Mouse (Mus musculus) gastrocnemius, postnatal 36 days (tissue): ENCODE results near the gene Ppp1r14c. TPM values are rescaled to one million over a fixed set of nuclear protein-coding genes. Genes with fewer than 3 reads are reported as not detected.
"Not testable (repeated sequence)": the region's sequence is repeated elsewhere in the genome, so short reads cannot be mapped to it uniquely, and the experiment has no call there.

ENCODE experiments used
- DNase-seq, 2 experiments: peaks; one replicate each; pipeline ENCODE4 v3.0.0; 2022
- intact Hi-C: fragments of 180-260 bp; cut with DNase I; formaldehyde crosslinking; loops from one replicate; pipeline ENCODE4 v1.15.1; 2025
- total RNA-seq, 2 experiments: library from RNA; stranded (reverse); gene quantifications; 2 replicates each; pipeline ENCODE4 v1.2.3; 2021

The Ppp1r14c gene
- total RNA-seq, 2 experiments from 2014 or later: 72.2 to 87.7 TPM

DNA sequence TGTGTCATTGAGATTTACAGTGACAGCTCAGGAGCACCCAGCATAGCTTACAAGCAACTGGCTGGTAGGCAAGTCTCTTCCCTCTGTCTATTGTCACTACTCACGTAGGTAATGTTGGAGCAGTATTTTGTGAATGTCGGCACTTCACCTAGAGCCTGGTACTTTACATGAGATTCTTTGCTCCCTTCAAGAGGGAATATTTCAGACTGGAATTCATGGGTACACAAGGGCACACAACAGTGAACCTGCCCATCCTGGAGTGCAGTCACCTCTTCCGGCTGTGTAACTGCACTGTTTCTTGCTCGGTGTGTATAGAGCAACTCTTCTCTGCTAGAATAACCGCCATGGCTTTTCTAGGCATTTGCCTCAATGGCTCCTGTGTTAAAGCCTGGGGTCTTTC is 82.8 kb downstream of the Ppp1r14c start:
- intact Hi-C loops: no loop called here
- DNase-seq: no peak

DNA sequence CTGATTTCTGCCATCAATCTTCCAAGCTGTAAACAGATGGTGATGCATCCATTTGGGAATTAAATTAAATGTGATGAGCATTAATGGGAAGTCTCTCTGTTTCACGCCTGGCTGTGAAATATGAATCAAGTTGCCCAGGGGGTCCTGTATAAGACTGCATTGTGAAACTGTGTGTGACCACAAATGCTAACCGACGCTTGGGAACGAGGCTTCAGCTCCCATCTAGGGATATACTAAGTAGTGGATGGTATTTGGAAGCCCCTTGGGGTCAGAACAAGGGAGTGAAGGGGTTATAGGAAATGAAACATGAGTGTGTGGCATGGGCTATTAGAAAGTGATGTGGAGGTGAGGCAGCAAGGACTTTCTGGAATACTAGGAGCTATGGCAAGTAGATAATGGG is 86.1 kb downstream of the Ppp1r14c start:
- no peak for DNase-seq
- intact Hi-C loops: no loop called here

DNA sequence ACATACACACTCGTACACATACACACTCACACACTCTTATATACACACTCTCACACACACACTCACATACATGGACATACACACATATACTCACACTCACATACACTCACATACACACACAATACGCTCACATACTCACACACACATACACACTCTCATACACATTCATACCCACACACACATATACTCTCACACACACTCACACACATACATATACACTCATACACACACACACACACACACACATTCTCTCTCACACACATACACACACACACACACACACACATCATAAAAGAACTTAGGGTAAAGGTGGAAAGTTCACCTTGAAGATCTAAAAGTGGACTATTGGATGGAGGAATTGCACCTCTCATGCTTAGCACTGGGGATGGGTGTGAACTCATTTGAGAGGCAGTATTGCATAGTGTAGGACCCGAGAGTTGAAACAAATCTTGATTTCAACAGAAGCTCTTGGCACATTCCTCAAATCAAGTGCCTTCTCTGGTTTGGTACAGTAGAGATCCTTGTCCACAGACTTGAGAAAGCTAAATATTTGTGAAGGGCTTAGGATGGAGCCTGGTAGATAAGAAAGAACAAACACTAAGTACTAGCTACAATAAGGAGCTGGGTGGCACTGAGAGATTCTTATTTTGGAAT is 87.1 kb downstream of the Ppp1r14c start:
- no peak for DNase-seq
- intact Hi-C loops: no loop called here

DNA sequence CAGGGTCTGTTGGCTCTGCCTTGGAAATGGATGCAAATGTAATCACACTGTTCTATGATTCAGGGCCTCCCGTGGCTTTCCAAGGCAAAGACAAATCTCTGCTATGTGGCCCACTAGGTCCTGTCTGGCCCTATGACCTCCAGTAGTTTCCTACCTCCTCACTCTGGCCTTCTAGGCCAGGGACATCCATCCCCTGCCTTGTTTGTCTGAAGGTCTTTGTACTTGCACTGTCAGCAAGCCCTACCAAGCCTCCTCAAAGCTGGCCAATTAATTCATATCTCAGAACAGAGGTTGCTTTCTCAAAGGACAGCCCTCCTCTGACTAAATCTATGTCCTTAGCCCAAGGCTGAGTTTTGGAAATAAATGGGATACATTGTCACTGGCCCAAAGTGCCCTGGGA is 92.8 kb downstream of the Ppp1r14c start:
- DNase-seq: no peak
- intact Hi-C loops: no loop called here

DNA sequence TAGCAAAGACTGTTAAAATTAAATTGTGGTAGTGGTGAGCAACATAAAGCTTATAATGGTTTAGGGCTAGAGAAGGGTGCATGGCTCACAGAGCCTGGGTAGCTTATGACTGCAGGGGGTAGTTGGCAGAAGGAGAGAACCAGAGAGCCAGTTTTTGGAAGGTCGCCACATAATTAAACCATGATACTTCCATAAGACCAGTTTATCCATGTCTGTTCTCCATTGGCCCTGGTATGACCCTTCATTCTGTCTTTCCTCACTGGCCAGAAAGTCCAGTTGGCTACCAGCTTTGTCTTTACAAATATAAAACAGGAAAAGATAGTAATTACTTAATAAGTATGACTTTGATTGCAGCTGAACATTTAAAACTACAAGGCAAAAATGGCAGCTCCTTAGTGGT is 95.0 kb downstream of the Ppp1r14c start:
- intact Hi-C loops: no loop called here
- DNase-seq: no peak

DNA sequence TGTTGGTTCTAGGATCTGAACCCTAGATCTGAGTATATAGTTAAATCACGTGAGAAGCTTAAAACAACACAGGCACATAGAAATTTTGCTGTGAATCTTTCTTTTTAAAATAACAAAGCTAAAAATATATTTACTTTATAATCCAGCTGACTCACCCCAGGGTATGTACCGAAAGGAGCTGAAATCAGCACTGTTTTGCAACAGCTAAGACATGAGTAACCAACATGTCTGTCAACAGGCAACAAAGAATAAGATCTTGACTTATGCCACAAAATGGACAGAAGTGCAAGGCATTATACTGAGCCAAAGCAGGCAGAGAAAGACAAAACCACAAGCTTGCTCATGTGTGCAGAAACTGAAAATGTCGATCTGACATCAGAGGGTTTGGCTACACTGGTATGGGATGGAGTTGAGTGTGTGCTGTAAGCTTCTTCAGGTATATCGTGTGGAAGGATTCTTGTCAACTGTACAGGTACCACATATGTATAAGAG is 100.3 kb downstream of the Ppp1r14c start:
- DNase-seq: no peak
- intact Hi-C loops: no loop called here

DNA sequence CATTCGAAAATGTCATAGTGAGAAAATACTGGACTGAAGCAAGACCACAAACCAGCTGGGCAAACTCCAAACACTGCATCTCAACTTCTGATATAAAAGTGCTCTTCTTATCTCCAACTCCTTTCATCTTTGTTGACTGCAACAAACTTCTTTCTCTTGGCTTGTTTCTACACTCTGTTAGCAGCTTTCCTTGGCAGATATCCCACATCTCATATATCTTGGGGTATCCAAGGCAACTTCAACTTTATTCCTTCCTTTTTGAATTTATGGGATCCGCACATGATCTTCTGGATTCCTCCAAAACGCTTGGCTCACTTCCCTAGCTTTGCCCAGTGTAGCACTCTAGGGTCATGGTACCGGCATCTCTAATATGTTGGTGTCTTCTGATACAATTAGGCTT is 102.7 kb downstream of the Ppp1r14c start:
- intact Hi-C loops: no loop called here

DNA sequence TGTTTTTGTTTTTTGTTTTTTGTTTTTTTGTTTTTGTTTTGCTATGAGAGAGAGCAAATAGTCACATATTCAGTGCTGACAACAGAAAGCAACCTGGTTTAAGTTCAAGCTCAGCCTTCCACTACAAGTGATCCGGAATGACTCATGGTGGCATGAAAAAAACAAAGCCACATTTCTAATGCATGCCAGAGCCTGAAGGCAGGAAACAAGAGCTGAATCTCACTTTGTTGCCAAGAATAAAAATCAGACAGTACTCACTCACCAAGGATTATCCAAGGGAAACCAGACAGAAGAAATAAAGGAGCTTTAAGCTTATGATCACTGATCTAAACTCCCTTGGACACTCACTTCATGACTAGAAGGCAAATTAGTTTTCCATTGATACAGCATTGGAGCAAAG is 110.8 kb downstream of the Ppp1r14c start:
- intact Hi-C loops: no loop called here
- DNase-seq: no peak

More for the DNA sequence above, 102.7 kb downstream of the Ppp1r14c start:
- no peak for DNase-seq

DNA sequence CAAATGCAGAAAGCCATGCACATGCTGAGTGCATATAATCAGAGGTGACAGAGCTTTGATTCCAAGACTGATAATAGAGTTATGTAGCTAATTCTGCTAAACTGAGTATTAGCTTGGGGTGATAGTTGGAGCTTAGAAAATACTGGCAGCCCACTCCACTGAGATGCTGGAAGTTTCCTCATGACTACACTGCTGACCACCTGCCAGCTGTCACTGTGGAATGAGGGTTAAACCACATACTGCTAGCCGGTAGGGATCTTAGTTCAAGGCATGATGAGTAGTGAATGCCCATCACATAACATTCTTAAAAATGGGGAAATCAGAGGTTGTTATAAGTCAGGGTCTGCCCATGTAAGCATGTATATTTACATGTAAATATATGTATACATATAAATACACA is 113.9 kb downstream of the Ppp1r14c start:
- DNase-seq: no peak
- intact Hi-C loops: no loop called here

DNA sequence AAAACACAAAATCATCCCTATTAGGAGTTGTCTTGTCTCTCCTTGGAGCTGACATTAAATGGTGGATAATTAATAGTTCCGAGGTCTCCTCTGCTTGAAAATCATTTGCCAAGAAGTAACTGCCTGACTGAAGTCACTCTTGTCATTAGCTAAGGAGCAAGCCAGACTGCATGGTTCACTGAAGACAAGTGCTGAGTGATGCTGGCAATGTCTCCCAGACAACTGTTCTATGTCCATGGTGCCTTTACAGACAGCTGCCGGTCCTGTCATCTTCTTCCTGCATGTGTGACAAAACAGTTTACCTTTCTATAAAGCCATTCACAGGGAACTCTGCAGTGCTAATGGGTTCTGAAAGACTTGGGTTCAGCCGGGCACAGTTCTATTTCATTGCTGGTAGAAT is 124.2 kb downstream of the Ppp1r14c start:
- intact Hi-C loops: no loop called here
- no peak for DNase-seq

DNA sequence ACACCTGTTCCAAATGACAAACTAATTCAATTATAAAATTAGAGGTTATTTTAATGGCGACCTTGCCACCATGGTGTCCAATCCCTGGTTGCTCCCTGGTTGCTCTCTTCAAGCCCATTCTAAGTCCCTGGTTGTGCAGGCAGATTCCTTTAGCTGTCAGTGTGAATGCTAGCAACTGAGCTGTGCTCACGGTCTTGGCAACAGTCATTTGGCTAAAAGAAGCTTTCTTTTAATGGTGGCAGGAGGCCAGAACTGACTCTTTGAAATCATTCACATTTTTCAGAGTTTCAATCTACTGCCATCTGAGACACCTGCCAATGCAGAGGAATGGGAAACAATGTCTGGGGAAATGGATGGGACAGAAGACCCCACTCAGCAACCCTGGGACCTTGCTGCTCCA is 130.9 kb downstream of the Ppp1r14c start:
- no peak for DNase-seq
- intact Hi-C loops: no loop called here

DNA sequence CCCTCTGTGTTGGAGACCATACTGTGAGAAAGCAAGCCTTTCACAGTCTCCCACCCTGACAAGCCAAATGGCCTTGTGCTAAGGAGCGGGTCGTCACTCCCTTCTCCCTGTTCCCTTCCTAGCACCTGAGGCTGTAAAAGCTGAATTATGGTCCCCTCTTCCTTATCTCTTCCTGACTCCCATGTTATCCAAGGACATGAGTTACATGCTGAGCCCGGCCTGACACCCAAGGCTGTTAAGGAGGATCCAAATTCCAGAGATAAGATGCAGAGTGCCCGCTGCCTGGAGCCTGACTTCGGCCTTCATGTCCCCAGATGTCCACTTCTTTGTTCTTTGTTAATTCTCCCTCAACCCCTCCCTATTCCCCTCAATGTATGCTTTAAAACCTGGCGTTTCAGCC is 135.0 kb downstream of the Ppp1r14c start:
- DNase-seq, intact Hi-C loops: not testable (repeated sequence)

DNA sequence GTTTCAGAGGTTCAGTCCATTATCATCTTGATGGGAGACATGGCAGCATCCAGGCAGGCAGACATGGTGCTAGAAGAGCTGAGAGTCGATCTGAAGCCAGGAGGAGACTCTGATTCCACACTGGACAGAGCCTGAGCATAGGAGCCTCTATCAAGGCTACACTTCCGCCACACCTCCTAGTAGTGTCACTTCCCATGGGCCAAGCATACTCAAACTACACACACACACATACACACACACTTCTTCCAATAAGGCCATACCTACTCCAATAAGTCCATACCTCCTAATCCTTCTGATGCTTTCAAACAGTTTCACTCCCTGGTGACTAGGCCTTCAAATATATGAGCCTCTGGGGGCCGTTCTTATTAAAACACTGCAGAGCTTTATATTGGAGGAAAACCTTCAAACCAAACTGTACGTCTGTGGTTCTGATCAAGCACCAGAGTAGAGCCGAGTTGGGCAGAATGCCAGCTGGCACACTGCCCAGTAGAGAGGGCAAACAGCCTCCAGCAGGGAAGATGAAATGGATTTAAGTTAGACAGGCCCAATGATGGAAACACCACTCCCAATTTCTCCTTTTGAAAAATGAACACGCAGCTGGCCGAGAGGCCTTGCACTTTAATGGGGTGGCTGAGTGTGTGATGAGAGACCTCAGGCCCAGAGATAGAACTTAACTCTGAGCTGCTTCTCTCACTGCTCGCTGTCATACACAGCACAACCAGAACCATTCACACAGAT is 141.8 kb downstream of the Ppp1r14c start:
- intact Hi-C loops: no loop called here
- DNase-seq: peak in 1 of 2 experiments; percentile 16

DNA sequence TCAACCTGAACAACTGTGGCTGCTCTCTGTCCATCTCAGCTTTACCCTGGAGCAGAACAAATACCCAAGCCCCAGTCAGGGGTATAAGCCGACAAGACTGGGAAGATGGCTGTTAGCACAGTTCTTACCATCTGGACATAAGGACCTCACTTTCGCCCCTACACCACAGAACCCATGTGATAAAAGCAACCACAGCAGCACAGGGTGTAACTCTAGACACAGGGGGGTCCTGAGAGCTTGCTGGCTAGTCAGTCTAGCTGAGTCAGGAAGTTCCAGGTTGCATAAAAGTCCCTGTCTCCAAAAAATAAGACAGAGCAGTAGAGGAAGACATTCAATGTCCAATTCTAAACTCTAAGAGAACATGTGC is 142.3 kb downstream of the Ppp1r14c start:
- intact Hi-C loops: no loop called here
- DNase-seq: no peak

DNA sequence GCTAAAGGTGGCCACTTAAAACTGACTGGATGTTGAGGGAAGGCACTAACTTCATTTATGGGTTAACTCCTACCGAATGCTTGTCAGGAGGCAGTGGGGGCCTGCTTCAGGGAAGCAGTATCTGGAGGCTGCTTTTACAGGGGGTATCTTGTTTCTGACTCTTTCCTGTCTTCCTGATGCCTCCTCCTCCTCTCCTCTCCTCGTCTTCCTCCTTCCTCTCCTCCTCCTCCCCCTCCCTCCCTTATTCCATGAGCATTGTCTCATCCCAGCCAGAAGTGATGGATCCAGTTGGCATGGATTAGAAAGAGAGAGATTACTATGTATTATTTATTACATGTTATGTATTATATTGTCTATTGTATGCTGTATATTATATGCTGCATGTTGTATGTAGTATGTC is 142.9 kb downstream of the Ppp1r14c start:
- no peak for DNase-seq
- intact Hi-C loops: no loop called here

DNA sequence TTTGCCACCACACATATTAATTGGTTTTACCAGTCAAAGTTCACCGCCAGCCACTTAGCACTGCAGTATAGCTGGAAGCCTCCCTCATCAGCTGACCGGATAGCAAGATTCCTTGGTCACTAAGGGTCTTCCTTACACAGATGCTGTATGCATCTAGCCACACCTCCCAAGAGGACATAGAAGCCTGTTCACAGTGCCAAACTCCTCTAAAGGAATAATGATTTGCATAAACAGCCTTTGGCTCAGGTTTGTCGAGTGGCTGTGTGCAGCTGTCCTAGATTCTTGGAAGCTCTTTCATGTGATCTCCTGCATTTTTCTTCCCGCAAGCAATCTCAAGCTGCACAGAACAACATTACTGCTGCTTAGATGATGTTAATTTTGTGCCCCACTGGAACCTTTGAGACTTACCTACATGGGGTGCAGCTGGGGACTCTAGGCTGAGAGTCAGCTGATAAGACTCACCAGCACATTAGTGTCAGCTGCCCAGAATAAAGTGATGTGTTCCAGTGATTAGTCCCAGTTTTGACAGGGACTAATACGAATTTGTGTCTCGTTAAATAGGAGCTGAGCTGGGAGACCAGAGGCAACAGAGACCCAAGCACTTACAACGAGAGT is 143.9 kb downstream of the Ppp1r14c start:
- no peak for DNase-seq
- intact Hi-C loops: no loop called here

DNA sequence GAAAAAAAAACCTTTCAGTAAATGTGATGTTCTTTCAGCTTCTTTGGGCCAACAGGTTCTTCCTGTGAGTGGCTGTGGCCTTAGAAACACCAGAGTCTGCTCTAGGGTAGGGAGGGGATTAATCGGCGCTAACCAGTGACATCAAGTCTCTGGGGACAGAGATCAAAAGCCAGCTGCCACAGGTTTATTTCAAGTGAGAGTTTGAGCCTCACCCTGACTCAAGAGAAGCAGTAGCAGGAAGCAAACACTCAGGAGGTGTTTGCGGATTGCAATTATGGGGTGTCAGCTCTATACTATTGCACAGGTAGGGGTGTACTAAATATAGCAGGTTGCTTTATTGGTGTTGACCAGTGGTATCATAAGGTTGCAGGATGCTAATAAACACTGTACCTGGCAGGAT is 144.6 kb downstream of the Ppp1r14c start:
- intact Hi-C loops: no loop called here

DNA sequence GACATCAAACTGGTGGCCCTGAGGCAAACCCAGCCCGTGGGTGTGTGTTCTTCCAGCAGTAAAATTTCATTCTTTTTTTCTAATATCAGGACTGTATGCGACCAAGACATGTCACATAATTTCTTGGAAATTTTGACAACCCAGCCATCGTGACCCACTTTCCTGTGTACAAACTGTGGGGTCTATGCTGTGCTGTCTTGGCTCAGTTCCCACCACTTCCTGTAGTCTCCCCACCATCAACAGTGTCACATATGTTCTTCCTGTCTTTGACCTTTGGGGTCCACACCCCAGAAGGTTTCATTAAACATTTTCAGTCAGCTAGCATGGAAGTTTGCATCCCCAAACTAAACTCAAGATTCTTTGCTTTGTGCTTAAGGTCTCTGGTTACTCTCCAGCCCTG is 145.5 kb downstream of the Ppp1r14c start:
- intact Hi-C loops: no loop called here
- no peak for DNase-seq

More for the DNA sequence above, 144.6 kb downstream of the Ppp1r14c start:
- DNase-seq: no peak

DNA sequence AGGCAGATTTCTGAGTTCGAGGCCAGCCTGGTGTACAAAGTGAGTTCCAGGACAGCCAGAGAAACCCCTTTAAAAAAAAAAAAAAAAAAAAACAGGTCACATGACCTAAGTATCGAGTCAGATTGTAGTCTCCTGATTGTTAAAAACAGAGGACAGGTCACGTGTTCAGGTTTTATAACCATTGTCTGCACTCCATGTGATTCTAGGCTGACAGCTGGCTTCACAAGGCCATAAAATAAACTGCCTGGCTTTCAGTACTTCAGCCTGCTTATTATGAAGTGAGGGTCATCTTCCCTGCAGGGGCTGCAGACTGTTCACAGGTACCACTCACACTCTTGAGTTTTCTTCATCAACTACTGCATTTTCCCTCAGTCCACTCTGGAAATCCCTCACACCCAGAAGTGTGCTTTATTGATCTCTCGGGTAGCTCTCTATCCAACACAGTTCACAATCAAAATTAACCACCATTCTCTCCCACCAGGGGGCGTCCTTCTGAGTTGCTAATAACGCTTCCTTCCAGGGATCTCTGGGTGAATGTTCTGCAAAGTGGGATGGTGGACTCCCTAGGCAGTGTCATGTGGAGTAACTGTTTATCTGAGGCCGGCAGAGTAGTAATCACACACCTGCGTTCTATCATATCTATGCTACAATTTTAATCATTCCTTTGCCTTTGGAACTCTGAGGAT is 146.9 kb downstream of the Ppp1r14c start:
- no peak for DNase-seq
- intact Hi-C loops: no loop called here

DNA sequence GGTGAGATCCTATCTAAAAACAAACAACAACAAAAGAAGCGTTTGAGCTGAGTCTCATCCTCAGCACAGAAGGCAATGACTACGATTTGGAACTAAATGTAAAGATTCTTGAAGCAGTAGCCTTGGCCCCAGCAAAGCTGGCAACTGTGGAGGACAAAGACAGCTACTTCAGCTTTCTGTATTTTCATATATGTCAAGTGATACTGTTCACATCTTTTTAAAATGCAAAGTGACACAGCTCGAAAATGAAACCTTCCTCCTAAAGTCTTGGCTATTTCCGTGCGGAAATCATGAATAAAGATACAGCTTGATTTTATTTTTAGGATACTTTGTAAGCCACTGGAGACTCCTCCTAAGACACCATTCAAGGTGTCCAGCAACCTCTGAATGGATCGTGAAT is 148.1 kb downstream of the Ppp1r14c start:
- intact Hi-C loops: no loop called here
- no peak for DNase-seq
